Mouse (Mus musculus): ENCODE measurements around the gene Mtss1l. TPM values are rescaled to one million over a fixed set of nuclear protein-coding genes. Genes with fewer than 3 reads are reported as not detected.

Mtss1l gene
- total and polyA plus RNA-seq, 3 experiments: 0.64 to 0.66 TPM; not detected in 1

- no peaks in the 10 kb centered on the region for H3K27me3 ChIP-seq (replicated peaks)
- no peaks in the 10 kb centered on the region for H3K79me2 ChIP-seq (replicated peaks; ENCODE audit: control insufficient read depth, extremely low read depth, insufficient read depth, poor library complexity, severe bottlenecking)
- H3K9ac ChIP-seq (ENCODE audit: insufficient read depth, low read depth): no peak overlapping the region
- no peaks in the 10 kb centered on the region for H3K9me3 ChIP-seq (replicated peaks; ENCODE audit: low read length)
- H3K36me3 ChIP-seq (replicated peaks in 1 of 2; ENCODE audit: control insufficient read depth in 1 of 2, insufficient read depth in 1 of 2, low read length in 1 of 2): peaks cover 0 to 4% of the 10 kb centered on the region in 2 experiments
- H3K4me2 ChIP-seq (ENCODE audit: insufficient read depth, low read depth, poor library complexity, severe bottlenecking): no peak overlapping the region
- H3K4me1 ChIP-seq (ENCODE audit: control insufficient read depth in 1 of 2, insufficient read depth in 2 of 2): peaks cover 3 to 8% of the 10 kb centered on the region in 2 experiments
- in situ Hi-C loops (cut with MboI; ENCODE audit: low pct_ligation_motif_present, low pct_unique_long_range_greater_than_20kb, low sequenced_read_pairs): no loop called here
- H3K4me3 ChIP-seq (replicated peaks in 1 of 3; ENCODE audit: low read depth in 2 of 3, low read length in 2 of 3, poor library complexity in 1 of 3): no peak overlapping the region
- TF ChIP-seq ZNF384 (IDR thresholded peaks at IDR 0.05; ENCODE audit: low read depth, low read length): no peak
- TF ChIP-seq MAFK (IDR thresholded peaks at IDR 0.05; ENCODE audit: insufficient replicate concordance, low read length): no peak
- TF ChIP-seq UBTF (IDR thresholded peaks at IDR 0.05; ENCODE audit: low read depth, low read length): no peak
- TF ChIP-seq E2F4 (IDR thresholded peaks at IDR 0.05; ENCODE audit: insufficient replicate concordance, low read depth, low read length): no peak
- TF ChIP-seq HCFC1 (IDR thresholded peaks at IDR 0.05; ENCODE audit: low read depth, low read length): no peak
- no peak for TF ChIP-seq MXI1 (IDR thresholded peaks at IDR 0.05; ENCODE audit: low read depth, low read length)
- TF ChIP-seq ZKSCAN1 (IDR thresholded peaks at IDR 0.05; ENCODE audit: borderline replicate concordance, low read depth, low read length): no peak
- TF ChIP-seq PAX5 (IDR thresholded peaks at IDR 0.05; ENCODE audit: low read length): no peak
- TF ChIP-seq MAZ (IDR thresholded peaks at IDR 0.05; ENCODE audit: low read depth, low read length): no peak
- no peak for TF ChIP-seq USF1 (IDR thresholded peaks at IDR 0.05; ENCODE audit: low read depth, low read length)
- TF ChIP-seq NRF1 (IDR thresholded peaks at IDR 0.05; ENCODE audit: low read depth, low read length): no peak
- TF ChIP-seq NELFE (IDR thresholded peaks at IDR 0.05; ENCODE audit: low read depth, low read length): no peak
- TF ChIP-seq CTCF (conservative IDR thresholded peaks at IDR 0.05 in 1 of 2, IDR thresholded peaks at IDR 0.05 in 1 of 2; ENCODE audit: low read depth in 2 of 2, low read length in 2 of 2): no peak
- no peak for TF ChIP-seq BHLHE40 (IDR thresholded peaks at IDR 0.05; ENCODE audit: low read depth, low read length)
- TF ChIP-seq TCF12 (IDR thresholded peaks at IDR 0.05; ENCODE audit: low read depth, low read length): no peak
- TF ChIP-seq MAX (IDR thresholded peaks at IDR 0.05; ENCODE audit: low read length): no peak
- no peak for TF ChIP-seq GABPA (IDR thresholded peaks at IDR 0.05; ENCODE audit: insufficient replicate concordance, low read depth, low read length)
- TF ChIP-seq EP300 (IDR thresholded peaks at IDR 0.05; ENCODE audit: low read length): no peak
- TF ChIP-seq POLR2A (IDR thresholded peaks at IDR 0.05; ENCODE audit: low read depth, low read length): no peak
- DNase-seq (ENCODE audit: extremely low read depth): no peak
- dilution Hi-C loops (cut with MboI; ENCODE audit: extremely low pct_ligation_motif_present, extremely low pct_unique_long_range_greater_than_20kb, low sequenced_read_pairs): no loop called here
- H3K27ac ChIP-seq (ENCODE audit: insufficient read depth, low read depth): no peak overlapping the region
These were observed 21.2 kb downstream of the Mtss1l start for GRCm38 (mm10) chr8:110742452-110742818.

GRCm38 (mm10) chr8:110745162-110745561 lies 23.9 kb downstream of the Mtss1l start:
- H3K4me2 ChIP-seq (ENCODE audit: insufficient read depth, low read depth, poor library complexity, severe bottlenecking): no peak overlapping the region
- in situ Hi-C loops (cut with MboI; ENCODE audit: low pct_ligation_motif_present, low pct_unique_long_range_greater_than_20kb, low sequenced_read_pairs) (no loop called here), dilution Hi-C loops (cut with MboI; ENCODE audit: extremely low pct_ligation_motif_present, extremely low pct_unique_long_range_greater_than_20kb, low sequenced_read_pairs) (no loop called here)
- no peak overlapping the region for H3K27ac ChIP-seq (ENCODE audit: insufficient read depth, low read depth)
- H3K4me1 ChIP-seq (ENCODE audit: control insufficient read depth in 1 of 2, insufficient read depth in 2 of 2): peaks cover 3 to 8% of the 10 kb centered on the region in 2 experiments
- peak overlapping the region in 1 of 3 experiments; percentile 48 for H3K4me3 ChIP-seq (replicated peaks in 1 of 3; ENCODE audit: low read depth in 2 of 3, low read length in 2 of 3, poor library complexity in 1 of 3)
- H3K27me3 ChIP-seq (replicated peaks): no peaks in the 10 kb centered on the region
- H3K9ac ChIP-seq (ENCODE audit: insufficient read depth, low read depth): no peak overlapping the region
- no peaks in the 10 kb centered on the region for H3K9me3 ChIP-seq (replicated peaks; ENCODE audit: low read length)
- no peak for DNase-seq (ENCODE audit: extremely low read depth)
- TF ChIP-seq PAX5 (IDR thresholded peaks at IDR 0.05; ENCODE audit: low read length) (no peak), USF2 (conservative IDR thresholded peaks at IDR 0.05; ENCODE audit: low read depth, low read length) (no peak), POLR2AphosphoS2 (IDR thresholded peaks at IDR 0.05; ENCODE audit: low read depth, low read length) (no peak), MEF2A (IDR thresholded peaks at IDR 0.05; ENCODE audit: borderline replicate concordance, low read depth, low read length) (no peak), KAT2A (IDR thresholded peaks at IDR 0.05; ENCODE audit: insufficient replicate concordance, low read length) (no peak), CTCF (conservative IDR thresholded peaks at IDR 0.05 in 1 of 2, IDR thresholded peaks at IDR 0.05 in 1 of 2; ENCODE audit: low read depth in 2 of 2, low read length in 2 of 2) (no peak), IRF4 (IDR thresholded peaks at IDR 0.05; ENCODE audit: low read depth, low read length) (no peak), MXI1 (IDR thresholded peaks at IDR 0.05; ENCODE audit: low read depth, low read length) (no peak), TBP (conservative IDR thresholded peaks at IDR 0.05; ENCODE audit: low read depth, low read length) (no peak), CHD1 (IDR thresholded peaks at IDR 0.05; ENCODE audit: low read depth, low read length) (no peak), ETS1 (conservative IDR thresholded peaks at IDR 0.05; ENCODE audit: low read depth, low read length) (no peak), POLR2A (IDR thresholded peaks at IDR 0.05; ENCODE audit: low read depth, low read length) (no peak), USF1 (IDR thresholded peaks at IDR 0.05; ENCODE audit: low read depth, low read length) (no peak), CHD2 (IDR thresholded peaks at IDR 0.05; ENCODE audit: low read length) (no peak), MAFK (IDR thresholded peaks at IDR 0.05; ENCODE audit: insufficient replicate concordance, low read length) (no peak), SMC3 (IDR thresholded peaks at IDR 0.05; ENCODE audit: low read depth, low read length) (no peak)
- no peaks in the 10 kb centered on the region for H3K36me3 ChIP-seq (replicated peaks in 1 of 2; ENCODE audit: control insufficient read depth in 1 of 2, insufficient read depth in 1 of 2, low read length in 1 of 2)
- H3K79me2 ChIP-seq (replicated peaks; ENCODE audit: control insufficient read depth, extremely low read depth, insufficient read depth, poor library complexity, severe bottlenecking): no peaks in the 10 kb centered on the region

Data from CH12.LX (cell line).